24 mouse cellular contexts compared by ENCODE assay signal in the genomic region with DNA sequence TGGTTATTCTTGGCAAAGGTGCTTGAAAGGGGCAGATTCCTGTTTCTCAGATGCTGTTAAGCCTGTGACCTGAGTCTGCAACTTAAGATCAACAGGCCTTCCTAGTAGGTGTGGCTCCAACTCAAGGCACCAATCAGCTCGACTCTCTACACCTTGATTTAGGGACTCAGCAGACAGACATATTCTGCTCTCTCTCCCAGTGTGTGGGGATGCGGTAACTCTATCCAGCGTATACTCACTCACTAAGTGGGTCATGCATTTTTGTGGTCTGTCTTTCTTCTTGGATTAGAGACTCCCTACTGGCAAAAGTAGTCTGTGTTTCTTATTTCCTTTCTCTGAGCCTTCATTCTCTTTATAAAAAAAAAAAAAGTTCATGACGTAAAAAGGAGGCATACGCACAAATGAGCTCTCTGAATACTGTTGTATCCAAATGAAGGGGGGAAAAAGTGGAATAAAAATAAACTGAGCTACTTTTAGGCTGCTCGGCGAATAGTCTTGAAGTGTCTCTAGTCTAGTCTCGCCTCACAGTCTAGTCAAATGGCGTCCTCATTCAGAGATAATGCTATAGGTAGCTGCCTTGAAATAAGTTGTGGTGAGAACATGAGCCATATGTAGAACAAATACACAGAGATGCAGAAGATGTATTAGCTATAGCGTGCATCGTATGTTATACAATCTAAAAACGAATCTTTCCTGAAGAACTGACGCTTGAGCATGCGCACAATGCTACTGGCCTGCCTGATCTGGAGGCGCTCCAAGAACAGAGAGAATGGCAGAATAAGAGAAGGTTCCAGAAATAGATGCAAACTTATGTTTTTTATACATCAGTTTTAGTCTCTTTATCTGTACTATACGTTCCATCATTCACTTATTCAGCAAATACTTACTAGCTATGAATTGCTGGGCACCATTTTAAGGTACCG. TPM values are rescaled to one million over a fixed set of nuclear protein-coding genes. Genes with fewer than 3 reads are reported as not detected.
A peak's percentile ranks its signal among the peaks of the same experiment; 100 is the strongest.
DNase-seq lines count a peak whose midpoint lies in the region; ATAC-seq and TF ChIP-seq lines count a peak whose summit lies in the region.
"Had no signal": no experiment of that assay in that cellular context is flagged by ENCODE, and none has a peak within 500 bp of the region (broad histone marks: within the 10 kb centered on the region; RNA-seq: fewer than 3 reads in every experiment).

No protein-coding gene starts in this region.

- no peak for TF ChIP-seq CTCF in forebrain, postnatal 0 days (IDR thresholded peaks at IDR 0.05; ENCODE audit: low read depth)

- WGBS in forebrain, postnatal 0 days, result 67% methylated on average over 17 of the region's 17 CpGs
- WGBS in forebrain, embryonic 11.5 days, result 81% methylated on average over 17 of the region's 17 CpGs

- no peak overlapping the region for H3K9ac ChIP-seq in forebrain, postnatal 0 days
- no peak overlapping the region for H3K9ac ChIP-seq in forebrain, embryonic 11.5 days (ENCODE audit: low read length)
- H3K9ac ChIP-seq: heart, embryonic 13.5 days; limb, embryonic 15.5 days; midbrain, embryonic 15.5 days had no signal

- H3K4me2 ChIP-seq in forebrain, postnatal 0 days (ENCODE audit: low read depth), result no peak overlapping the region
- no peak overlapping the region for H3K4me2 ChIP-seq in forebrain, embryonic 11.5 days (ENCODE audit: low read depth, low read length, severe bottlenecking)
- H3K4me2 ChIP-seq: heart, embryonic 13.5 days; limb, embryonic 15.5 days; midbrain, embryonic 15.5 days had no signal

- no peaks in the 10 kb centered on the region for H3K4me1 ChIP-seq in forebrain, postnatal 0 days (ENCODE audit: insufficient read depth)
- no peaks in the 10 kb centered on the region for H3K4me1 ChIP-seq in forebrain, embryonic 11.5 days (replicated peaks; ENCODE audit: control insufficient read depth, insufficient read depth, low read length)
- H3K4me1 ChIP-seq: limb, embryonic 15.5 days; megakaryocyte, embryonic 14.5 days; midbrain, embryonic 15.5 days had no signal

- no peak overlapping the region for H3K27ac ChIP-seq in forebrain, postnatal 0 days (ENCODE audit: low read depth, low read length)
- no peak overlapping the region for H3K27ac ChIP-seq in forebrain, embryonic 11.5 days (ENCODE audit: low read depth, low read length)
- H3K27ac ChIP-seq: forebrain, embryonic 10.5 days; heart, embryonic 13.5 days; hindbrain, postnatal 0 days; limb, embryonic 15.5 days; midbrain, embryonic 15.5 days had no signal

- no peak overlapping the region for H3K4me3 ChIP-seq in forebrain, postnatal 0 days (ENCODE audit: low read depth, low read length)
- H3K4me3 ChIP-seq in forebrain, embryonic 11.5 days (ENCODE audit: low read depth, low read length), result no peak overlapping the region
- H3K4me3 ChIP-seq: forebrain, embryonic 10.5 days; heart, embryonic 13.5 days; limb, embryonic 15.5 days; megakaryocyte, embryonic 14.5 days; midbrain, embryonic 15.5 days had no signal

- peak; percentile 55; the same call in 1 of the 2 replicates for ATAC-seq in forebrain, postnatal 0 days
- no peak for ATAC-seq in forebrain, embryonic 11.5 days (replicated peaks; ENCODE audit: low FRiP score)
- ATAC-seq: hindbrain, postnatal 0 days; midbrain, embryonic 15.5 days had no signal

- peak; percentile 52 for DNase-seq in forebrain, postnatal 0 days
- DNase-seq in forebrain, embryonic 11.5 days (ENCODE audit: low spot score), result no peak
- peak; percentile 20 for DNase-seq in right cerebral cortex, adult 18-20 months
- no peak for DNase-seq in right cerebral cortex, postnatal 25 days
- peak; percentile 34 to 64 for DNase-seq in left cerebral cortex, postnatal 25 days (ENCODE audit: low spot score in 2 of 2)
- DNase-seq in layer of hippocampus, postnatal 14 days (ENCODE audit: low spot score in 2 of 2), result no peak
- no peak for DNase-seq in thymus, postnatal 10 days (ENCODE audit: low spot score in 2 of 2)
- DNase-seq in layer of hippocampus, adult 18-20 months (ENCODE audit: low spot score in 2 of 2), result no peak
- DNase-seq: cerebellum, postnatal 10 days; heart, adult 11 months; heart, postnatal 4 days; kidney, adult 11 months; lung, postnatal 14 days had no signal

- H3K27me3 ChIP-seq in forebrain, postnatal 0 days (ENCODE audit: insufficient read depth, low read length), result no peaks in the 10 kb centered on the region
- no peaks in the 10 kb centered on the region for H3K27me3 ChIP-seq in forebrain, embryonic 11.5 days (ENCODE audit: control insufficient read depth, insufficient read depth, low read length)
- H3K27me3 ChIP-seq: heart, embryonic 13.5 days; limb, embryonic 15.5 days; midbrain, embryonic 15.5 days had no signal

- H3K36me3 ChIP-seq in forebrain, postnatal 0 days (ENCODE audit: insufficient read depth), result no peaks in the 10 kb centered on the region
- no peaks in the 10 kb centered on the region for H3K36me3 ChIP-seq in forebrain, embryonic 11.5 days (ENCODE audit: control insufficient read depth, insufficient read depth, low read length)
- H3K36me3 ChIP-seq: forebrain, embryonic 10.5 days; heart, embryonic 13.5 days; limb, embryonic 15.5 days; midbrain, embryonic 15.5 days had no signal

- intact Hi-C loops in left cerebral cortex, postnatal 25 days (cut with DNase I), result loop anchor here (5.0 to 10.0 kb wide), 2 partner anchors 274 to 557 kb away; a partner anchor contains a TSS

- no peaks in the 10 kb centered on the region for H3K9me3 ChIP-seq in forebrain, postnatal 0 days (ENCODE audit: low read length)
- H3K9me3 ChIP-seq in forebrain, embryonic 11.5 days (ENCODE audit: control insufficient read depth, low read length), result no peaks in the 10 kb centered on the region
- H3K9me3 ChIP-seq: forebrain, embryonic 10.5 days; heart, embryonic 13.5 days; limb, embryonic 15.5 days; midbrain, embryonic 15.5 days had no signal

RNA-seq across cellular contexts. Expression of a gene that starts 55.6 kb away (rescaled TPM):
- total RNA-seq in forebrain, postnatal 0 days (2014; rRNA removed), result not detected in 2 replicates
- 0.70 TPM in 1 of 2 replicates, not detected in the other for polyA plus RNA-seq in forebrain, postnatal 0 days (2015; fragmentation: Nextera tagmentation; extraction: Ambion mirVana)
- not detected in 2 replicates for polyA plus RNA-seq in forebrain, embryonic 11.5 days (2014; fragmentation: Nextera tagmentation; extraction: Ambion mirVana)
- not detected for total RNA-seq in left cerebral cortex, postnatal 25 days (2021)
- not detected for total RNA-seq in layer of hippocampus, postnatal 14 days (2021)
- not detected for total RNA-seq in layer of hippocampus, adult 18-20 months (2021)
- total RNA-seq: adrenal gland, postnatal 36 days; gastrocnemius, adult 18-20 months; heart, postnatal 4 days; hindbrain, postnatal 0 days; left cerebral cortex, adult 8-10 months had no signal
- polyA plus RNA-seq: heart, embryonic 13.5 days; liver, embryonic 16.5 days; urinary bladder, adult 2 months had no signal

Comparison
In these comparisons a context has a peak if more than half of its experiments do, and no peak if none do; other contexts are left out.
1. DNase-seq: peak in forebrain, postnatal 0 days (single experiment), right cerebral cortex, adult 18-20 months (single experiment) and left cerebral cortex, postnatal 25 days (2 of 2); none in forebrain, embryonic 11.5 days (single experiment), right cerebral cortex, postnatal 25 days (single experiment), layer of hippocampus, postnatal 14 days (0 of 2), thymus, postnatal 10 days (0 of 2) and layer of hippocampus, adult 18-20 months (0 of 2).